Mouse (Mus musculus): Measurements from ENCODE around the gene Slc29a4.
A peak's percentile ranks its signal among the peaks of the same experiment; 100 is the strongest.

Gene Slc29a4

GRCm38 (mm10) chr5:142692248-142692647, at the start of gene Slc29a4:
TSS of gene Slc29a4 (plus strand) at chr5:142692512.
- DNase-seq (ENCODE audit: low spot score in 2 of 2): peak; percentile 84 to 90

DNA sequence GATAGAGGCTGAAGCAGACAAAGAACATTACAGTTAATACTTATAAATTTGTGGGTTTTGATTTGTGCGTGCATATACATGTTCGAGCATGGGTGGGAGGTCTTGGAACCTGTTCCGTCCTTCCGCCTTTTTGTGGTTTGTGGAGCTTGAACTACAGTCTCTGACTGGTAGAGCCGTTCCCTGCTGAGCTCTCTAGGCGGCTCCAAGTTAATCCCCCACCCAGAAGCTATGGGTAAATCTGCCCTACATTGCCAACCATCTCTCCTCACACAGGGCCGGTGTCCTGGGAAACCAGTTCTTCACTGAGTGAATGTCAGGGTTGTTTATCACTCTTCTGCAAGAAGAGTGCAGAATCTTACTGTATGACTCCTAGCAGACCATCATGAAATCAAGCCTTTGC, 44.1 kb upstream of the Slc29a4 start:
- DNase-seq (ENCODE audit: low spot score in 2 of 2): no peak

DNA sequence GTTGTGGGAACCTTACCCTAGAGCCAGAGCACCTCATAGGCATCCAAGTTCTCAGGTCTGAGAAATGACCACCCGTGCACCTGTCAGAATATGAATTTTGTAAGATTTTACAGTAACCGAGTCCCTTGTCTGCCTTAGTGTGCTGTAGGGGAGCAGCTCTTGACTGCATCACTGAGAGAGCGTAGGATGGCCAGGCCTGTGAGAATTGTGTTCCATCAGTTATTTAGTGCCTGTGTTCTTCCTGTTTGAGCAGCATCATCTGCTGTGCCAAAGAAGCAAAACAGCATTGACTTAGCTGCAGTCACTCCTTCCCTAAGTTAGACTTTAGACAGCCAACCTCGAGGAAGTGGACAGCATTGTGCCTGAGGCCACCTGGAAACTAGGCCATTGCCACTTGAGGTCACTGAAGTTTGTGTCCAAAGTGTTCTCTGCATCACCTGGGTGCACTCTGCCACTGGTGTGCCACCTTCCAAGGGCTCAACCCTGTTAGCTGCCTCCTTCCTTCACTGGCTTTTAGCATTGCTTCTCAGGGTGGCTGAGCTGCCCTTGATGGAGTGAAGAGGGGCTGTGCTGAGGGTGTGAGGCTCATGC, 42.8 kb upstream of the Slc29a4 start:
- DNase-seq (ENCODE audit: low spot score in 2 of 2): no peak

DNA sequence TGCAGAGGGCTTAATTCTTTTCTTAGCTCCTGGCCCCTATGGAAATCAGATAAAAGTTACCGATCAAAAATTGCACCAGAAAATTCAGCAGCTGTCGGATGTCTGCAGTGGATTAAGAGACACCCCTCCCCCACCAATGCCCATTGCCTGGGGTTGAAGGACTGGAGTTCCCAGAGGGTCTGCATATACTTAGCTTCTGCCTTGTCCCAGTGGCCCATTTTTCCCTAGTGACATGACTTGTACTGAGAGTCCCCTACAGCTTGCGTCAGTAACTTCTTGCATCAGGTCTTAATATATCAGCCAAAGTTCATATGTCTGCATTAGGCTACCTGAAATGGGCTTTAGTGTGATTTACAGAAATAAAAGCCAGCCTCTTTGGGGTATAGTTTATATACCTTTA, 41.9 kb upstream of the Slc29a4 start:
- DNase-seq (ENCODE audit: low spot score in 2 of 2): no peak

DNA sequence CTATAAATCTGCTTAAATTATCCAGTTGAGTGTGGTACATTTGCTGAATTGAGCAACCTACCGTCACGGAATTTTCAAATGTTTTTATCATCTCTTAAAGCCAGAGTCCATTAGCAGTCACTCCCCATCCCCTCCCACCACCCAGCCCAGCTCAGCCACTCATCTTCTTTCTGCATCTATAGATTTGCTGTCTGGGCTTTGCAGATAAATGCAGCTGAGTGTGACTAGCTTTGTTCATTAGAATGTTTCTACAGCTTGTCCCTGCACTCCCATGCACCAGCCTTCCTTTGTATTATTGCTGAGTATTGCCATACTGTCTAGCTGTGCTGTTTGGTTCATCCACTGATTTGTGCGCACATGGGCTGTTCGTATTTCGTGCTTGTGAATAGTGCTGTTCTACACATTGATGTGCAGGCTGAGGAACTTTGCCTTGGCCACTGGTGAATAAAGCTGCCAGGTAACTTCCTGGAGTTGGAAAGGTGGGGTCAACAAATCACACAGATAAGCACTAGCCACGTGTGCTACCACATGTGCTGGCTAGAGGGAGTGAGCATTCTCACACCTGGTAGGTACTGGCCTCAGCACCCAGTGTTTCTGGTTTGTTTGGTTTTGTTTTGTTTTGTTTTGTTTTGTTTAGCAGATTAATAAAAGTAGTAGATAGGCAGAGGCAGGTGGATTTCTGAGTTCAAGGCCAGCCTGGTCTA, 41.4 kb upstream of the Slc29a4 start:
- no peak for DNase-seq (ENCODE audit: low spot score in 2 of 2)

DNA sequence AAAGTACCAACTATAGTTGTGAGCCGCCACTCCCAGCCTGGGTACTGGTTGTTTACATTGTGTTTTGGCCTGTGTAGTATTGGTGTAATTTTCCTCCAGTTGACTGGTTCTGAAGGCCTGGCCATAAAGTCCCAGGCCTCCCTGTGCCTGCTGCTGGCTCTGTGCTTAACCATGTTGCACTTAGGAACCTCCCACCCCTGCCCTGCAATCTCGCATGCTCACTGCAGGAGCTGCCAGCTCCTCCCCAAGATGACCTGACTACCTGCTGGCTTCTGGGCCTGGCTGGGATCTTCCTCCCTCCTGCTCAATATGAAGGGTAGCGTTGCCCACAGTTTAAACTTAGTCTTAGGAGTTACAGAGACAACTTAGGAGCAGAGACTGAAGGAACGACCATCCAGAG, 40.0 kb upstream of the Slc29a4 start:
- DNase-seq (ENCODE audit: low spot score in 2 of 2): no peak

DNA sequence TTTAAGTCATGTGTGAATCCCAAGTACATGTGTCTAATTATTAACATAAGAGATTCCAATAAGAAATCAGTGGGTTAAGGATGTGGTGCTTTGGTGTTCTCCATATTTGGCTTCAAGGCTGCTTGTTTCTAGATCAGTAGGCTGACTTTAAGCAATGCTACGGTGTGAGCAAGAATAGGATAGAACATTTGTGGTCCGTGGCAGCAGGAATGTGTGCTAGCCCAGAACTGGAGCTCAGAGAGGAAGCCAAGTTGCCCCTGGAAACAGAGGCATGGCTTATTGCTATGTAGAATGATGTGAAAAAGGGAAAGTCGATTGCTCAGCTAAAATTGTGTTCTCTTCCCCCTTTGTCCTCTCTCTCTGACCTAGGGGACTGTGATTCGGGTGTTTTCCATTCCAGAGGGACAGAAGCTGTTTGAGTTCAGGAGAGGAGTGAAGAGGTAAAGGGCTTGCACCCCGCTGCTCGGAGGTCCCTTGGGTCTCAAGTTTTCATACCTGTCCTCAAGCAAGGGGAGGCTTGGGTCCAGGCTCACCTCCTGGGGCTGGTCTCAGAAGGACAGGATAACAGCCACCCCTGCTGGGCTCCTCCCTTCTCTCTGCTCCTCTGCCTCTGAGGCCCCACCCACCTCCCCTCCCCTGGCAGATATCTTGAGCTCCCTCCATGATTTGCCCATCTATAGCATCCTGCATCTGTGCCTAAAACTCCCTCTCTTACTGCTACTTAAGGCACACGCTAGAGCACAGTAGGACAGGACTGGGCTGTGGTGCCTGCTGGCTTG, 31.5 kb upstream of the Slc29a4 start:
- peak; percentile 44 to 73 for DNase-seq (ENCODE audit: low spot score in 2 of 2)

GRCm38 (mm10) chr5:142667921-142668320, 24.4 kb upstream of the Slc29a4 start:
- DNase-seq (ENCODE audit: low spot score in 2 of 2): no peak

- no peak for DNase-seq (ENCODE audit: low spot score in 2 of 2)
Measured at GRCm38 (mm10) chr5:142668556-142669263, 23.6 kb upstream of the Slc29a4 start.

- peak; percentile 64 to 78 for DNase-seq (ENCODE audit: low spot score in 2 of 2)
Measured at GRCm38 (mm10) chr5:142669726-142670125, 22.6 kb upstream of the Slc29a4 start.

- peak in 1 of 2 experiments; percentile 51 for DNase-seq (ENCODE audit: low spot score in 2 of 2)
Measured at GRCm38 (mm10) chr5:142673082-142673481, 19.2 kb upstream of the Slc29a4 start.

DNA sequence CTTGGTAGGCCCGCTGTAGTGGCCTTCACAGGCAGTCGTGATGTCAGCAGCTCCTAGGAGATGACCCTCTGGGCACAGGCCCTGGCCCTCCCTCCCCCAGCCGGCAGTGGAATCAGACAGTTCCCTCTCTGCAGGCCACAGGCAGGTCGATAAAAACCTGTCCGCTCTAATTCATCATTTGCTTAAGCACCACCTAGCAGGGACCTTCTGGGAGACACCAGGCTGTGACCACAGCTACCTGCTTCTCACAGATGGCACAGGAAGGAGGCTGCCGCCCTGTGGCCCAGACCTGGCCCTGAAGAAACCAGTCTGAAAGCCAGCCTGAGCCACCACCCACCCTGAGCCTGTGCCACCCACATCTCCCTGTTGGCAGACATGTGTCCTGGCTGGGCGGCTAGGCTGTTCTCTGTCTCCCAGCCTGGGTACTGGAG, 14.2 kb upstream of the Slc29a4 start:
- no peak for DNase-seq (ENCODE audit: low spot score in 2 of 2)

DNA sequence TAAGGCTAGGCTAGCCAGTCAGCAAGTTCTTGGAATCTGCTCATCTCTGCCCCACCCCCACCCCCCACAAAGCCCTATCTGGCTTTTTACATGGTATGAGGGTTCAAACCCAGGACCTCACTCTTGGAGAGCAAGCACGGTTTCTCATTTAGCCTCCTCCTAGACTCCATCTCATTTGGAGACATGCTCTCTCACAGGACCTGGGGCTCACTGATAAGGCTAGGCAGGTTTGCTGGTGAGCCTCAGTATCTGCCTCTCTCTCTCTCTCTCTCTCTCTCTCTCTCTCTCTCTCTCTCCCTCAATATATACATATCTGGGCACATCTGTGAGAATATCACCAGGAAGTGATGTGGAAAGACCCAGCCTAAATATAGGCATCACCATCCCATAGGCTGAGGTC, 13.2 kb upstream of the Slc29a4 start:
- DNase-seq (ENCODE audit: low spot score in 2 of 2): no peak

- no peak for DNase-seq (ENCODE audit: low spot score in 2 of 2)
Measured at GRCm38 (mm10) chr5:142681911-142682310, 10.4 kb upstream of the Slc29a4 start.

- no peak for DNase-seq (ENCODE audit: low spot score in 2 of 2)
Measured at GRCm38 (mm10) chr5:142682529-142682928, 9.8 kb upstream of the Slc29a4 start.

- DNase-seq (ENCODE audit: low spot score in 2 of 2): no peak
Measured at GRCm38 (mm10) chr5:142688866-142689265, 3.4 kb upstream of the Slc29a4 start.

- no peak for DNase-seq (ENCODE audit: low spot score in 2 of 2)
Measured at GRCm38 (mm10) chr5:142690343-142690742, 2.0 kb upstream of the Slc29a4 start.

DNA sequence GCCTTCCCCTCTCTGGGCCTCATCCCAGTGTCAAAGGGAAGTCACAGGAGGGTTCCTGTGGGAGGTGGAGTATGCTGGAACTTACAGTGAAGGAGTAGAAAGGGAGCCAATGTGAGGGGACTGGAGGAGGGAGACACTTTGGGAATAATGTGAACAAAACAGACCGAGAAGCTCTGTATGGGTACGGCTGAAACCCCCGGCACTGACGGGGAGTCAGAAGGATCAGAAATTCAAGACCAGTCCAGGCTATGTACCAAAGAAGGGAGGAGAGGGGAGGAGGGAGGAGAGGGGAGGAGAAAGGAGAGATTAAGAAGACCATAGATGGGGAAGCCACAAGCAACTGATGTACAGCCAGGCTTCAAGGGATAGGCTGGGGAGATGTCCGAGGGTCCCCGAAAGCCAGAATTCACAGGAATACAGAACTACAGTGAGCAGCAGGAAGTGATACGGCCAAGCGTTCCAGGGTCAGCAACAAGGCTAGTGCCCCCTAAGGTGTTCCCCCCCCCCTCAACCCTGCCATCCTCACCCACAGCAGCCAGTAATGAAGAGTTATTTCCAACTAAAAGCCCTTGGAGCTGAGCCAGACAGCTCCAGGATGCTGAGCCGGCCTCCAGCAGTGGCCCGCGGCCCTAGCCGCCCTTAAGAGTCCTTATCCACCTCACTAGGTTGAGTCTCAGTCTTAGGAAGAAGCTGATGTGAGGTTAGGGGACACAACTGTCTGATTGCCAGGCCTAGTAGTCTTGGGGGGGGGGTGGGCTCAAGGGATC, 842 bp downstream of the Slc29a4 start:
- no peak for DNase-seq (ENCODE audit: low spot score in 2 of 2)

DNA sequence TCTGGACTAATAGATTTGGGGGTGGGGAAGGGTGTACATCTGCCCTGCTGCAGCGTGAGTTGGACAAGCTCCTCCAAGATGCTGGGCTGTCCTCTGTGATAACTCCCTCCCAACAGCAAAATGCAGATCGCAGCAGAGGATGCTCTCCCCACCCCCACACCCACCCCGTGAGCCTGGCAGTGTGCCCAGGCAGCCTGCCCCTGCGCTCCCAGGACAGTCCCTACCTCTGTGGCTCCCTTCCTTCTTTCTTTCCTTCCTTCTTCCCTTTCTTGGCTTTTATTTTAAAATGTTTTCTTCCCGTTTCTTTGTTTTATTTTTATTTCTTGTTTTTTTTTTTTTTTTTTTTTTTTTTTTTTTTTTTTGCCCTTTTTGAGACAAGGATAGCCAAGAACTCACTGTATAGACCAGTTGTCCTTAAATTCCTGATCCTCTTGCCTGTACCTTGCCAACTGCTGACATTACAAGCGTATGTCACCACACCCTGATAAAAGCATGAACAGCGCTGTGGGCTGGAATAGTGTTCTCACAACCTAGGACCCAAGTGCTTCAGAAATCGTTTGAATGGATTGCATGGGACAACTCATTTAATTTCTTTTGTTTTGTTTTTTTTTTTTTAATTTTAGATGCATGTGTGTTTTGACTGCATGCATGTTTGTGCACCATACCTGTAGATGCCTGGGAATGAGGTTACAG, 1.6 kb downstream of the Slc29a4 start:
- DNase-seq (ENCODE audit: low spot score in 2 of 2): no peak

GRCm38 (mm10) chr5:142694627-142695340, 2.5 kb downstream of the Slc29a4 start:
- no peak for DNase-seq (ENCODE audit: low spot score in 2 of 2)

All from right cerebral cortex, postnatal 10 days (tissue).